Mouse (Mus musculus) stomach, embryonic 16.5 days (tissue): ENCODE results near the gene Adam6a. TPM values are rescaled to one million over a fixed set of nuclear protein-coding genes. Genes with fewer than 3 reads are reported as not detected.
"Not testable (repeated sequence)": the region's sequence is repeated elsewhere in the genome, so short reads cannot be mapped to it uniquely, and the experiment has no call there.

Source experiments
- ATAC-seq: fragments of 200-750 bp; cut with Nextera tagmentation; 2 replicates; pipeline ENCODE4 v1.8.0; 2017; ENCODE audit warnings: moderate number of reproducible peaks, moderate TSS enrichment; ENCODE audit not compliant: insufficient read depth, low FRiP score
- H3K27ac ChIP-seq: fragments of 300-500 bp; sonication (generic); 2 replicates; pipeline ENCODE4 v1.5.1; 2014; ENCODE audit warnings: low read length
- H3K27me3 ChIP-seq: fragments of 300-500 bp; sonication (generic); 2 replicates; pipeline ENCODE4 v1.6.1; 2014; ENCODE audit warnings: low read length, control low read depth, mixed read lengths; ENCODE audit not compliant: control insufficient read depth, insufficient read depth
- H3K36me3 ChIP-seq: fragments of 300-500 bp; sonication (generic); 2 replicates; pipeline ENCODE4 v1.6.1; 2014; ENCODE audit warnings: low read length; ENCODE audit not compliant: control insufficient read depth, insufficient read depth
- H3K4me1 ChIP-seq: fragments of 300-500 bp; sonication (generic); 2 replicates; pipeline ENCODE4 v1.6.1; 2014; ENCODE audit warnings: low read length, control low read depth, mixed read lengths; ENCODE audit not compliant: control insufficient read depth, insufficient read depth
- H3K4me2 ChIP-seq: fragments of 300-500 bp; sonication (generic); 2 replicates; pipeline ENCODE4 v1.6.1; 2014; ENCODE audit warnings: low read depth, low read length, mixed read lengths
- H3K4me3 ChIP-seq: fragments of 300-500 bp; sonication (generic); replicated peaks from 2 replicates; pipeline ENCODE4 v1.5.1; 2014; ENCODE audit warnings: mild to moderate bottlenecking, low read length
- H3K9ac ChIP-seq: fragments of 300-500 bp; sonication (generic); 2 replicates; pipeline ENCODE4 v1.6.1; 2014; ENCODE audit warnings: low read length
- H3K9me3 ChIP-seq: fragments of 300-500 bp; sonication (generic); replicated peaks from 2 replicates; pipeline ENCODE4 v1.6.1; 2016; ENCODE audit warnings: low read length, control low read depth; ENCODE audit not compliant: control insufficient read depth
- WGBS: fragments of 180-500 bp; shearing (Covaris S2); extraction: QIAGEN DNeasy Blood & Tissue Kit; methylation state at CpG from one replicate; pipeline ENCODE4 v1.1.7; 2014; 5-methylcytosine and 5-hydroxymethylcytosine counted together
- polyA plus RNA-seq: library from polyadenylated mRNA; unstranded; fragments of >200 nt; fragmentation: Nextera tagmentation; extraction: Ambion mirVana; gene quantifications from 2 replicates; pipeline ENCODE4 v1.2.1, GENCODE M21; 2015

Gene Adam6a
- polyA plus RNA-seq: not detected in 2 replicates

DNA sequence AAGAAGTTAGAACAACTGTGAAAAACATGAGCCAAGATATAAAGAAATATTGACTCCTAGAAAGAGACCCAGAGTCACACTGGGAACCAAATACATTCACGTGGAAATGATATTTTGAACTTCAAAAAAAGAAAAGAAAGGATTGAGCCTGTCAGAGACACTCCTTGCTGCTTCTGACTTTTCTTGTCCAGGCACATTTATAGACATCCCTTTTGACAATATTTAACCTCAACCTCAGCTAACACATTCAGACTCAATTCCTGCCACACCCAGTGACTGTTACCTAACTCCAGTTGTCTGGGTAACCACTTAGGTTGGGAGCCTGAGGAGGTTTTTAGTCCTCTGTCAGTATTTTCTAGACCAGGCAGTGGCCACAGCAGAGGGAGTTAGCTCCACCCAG lies at the start of gene Adam6a:
TSS of gene Adam6a (plus strand) at position 301 of the 400 bp plus-strand sequence.
- not testable (repeated sequence) for ATAC-seq, H3K4me2 ChIP-seq, H3K36me3 ChIP-seq, H3K27me3 ChIP-seq, H3K9me3 ChIP-seq, H3K4me1 ChIP-seq, H3K4me3 ChIP-seq, H3K9ac ChIP-seq, H3K27ac ChIP-seq
- WGBS: no CpG with 5 or more reads among the region's 1 CpGs

DNA sequence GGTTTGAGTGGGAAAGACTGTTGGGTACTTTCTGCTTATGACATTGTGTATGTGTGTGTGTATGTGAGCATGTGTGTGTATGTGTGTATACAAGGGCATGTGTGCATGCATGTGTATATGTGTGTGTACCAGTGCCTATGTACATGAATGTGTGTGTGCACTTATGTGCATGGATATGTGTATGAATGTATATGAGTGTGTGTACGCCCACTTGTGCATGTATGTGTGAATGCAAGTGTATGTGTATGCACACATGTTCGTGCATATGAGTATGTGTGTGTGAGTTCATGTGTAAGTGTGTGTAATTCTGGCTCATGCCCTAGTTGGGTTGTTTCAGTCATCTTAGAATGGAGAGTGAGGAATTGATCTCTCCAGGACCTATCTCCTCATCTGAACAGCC lies 17.8 kb upstream of the Adam6a start:
- no peak overlapping the region for H3K4me2 ChIP-seq
- no peak overlapping the region for H3K27ac ChIP-seq
- no peak overlapping the region for H3K4me3 ChIP-seq
- H3K4me1 ChIP-seq: no peaks in the 10 kb centered on the region
- no peak for ATAC-seq
- no peaks in the 10 kb centered on the region for H3K27me3 ChIP-seq
- H3K9ac ChIP-seq: no peak overlapping the region
- no peaks in the 10 kb centered on the region for H3K36me3 ChIP-seq
- WGBS: 76% methylated on average over 2 of the region's 2 CpGs
- no peaks in the 10 kb centered on the region for H3K9me3 ChIP-seq

DNA sequence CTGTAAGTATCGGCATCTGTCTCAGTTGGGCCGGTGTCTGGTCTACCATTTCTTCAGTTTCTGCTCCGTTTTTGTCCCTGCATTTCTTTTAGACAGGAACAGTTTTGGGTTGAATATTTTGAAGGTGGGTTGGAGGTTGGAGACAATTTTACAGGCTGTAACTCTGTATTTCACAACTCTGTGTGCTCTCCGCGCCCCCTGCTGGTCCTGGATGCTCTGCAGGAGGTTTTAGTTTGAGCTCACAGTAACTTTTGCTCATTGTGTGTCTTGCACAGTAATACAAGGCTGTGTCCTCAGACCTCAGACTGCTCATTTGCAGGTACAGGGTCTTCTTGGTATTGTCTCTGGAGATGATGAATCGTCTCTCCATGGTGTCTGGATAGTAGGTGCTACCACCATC lies 34.5 kb downstream of the Adam6a start:
- no peak overlapping the region for H3K4me3 ChIP-seq
- no peaks in the 10 kb centered on the region for H3K9me3 ChIP-seq
- no peak overlapping the region for H3K4me2 ChIP-seq
- no peak overlapping the region for H3K27ac ChIP-seq
- H3K27me3 ChIP-seq: no peaks in the 10 kb centered on the region
- H3K36me3 ChIP-seq: no peaks in the 10 kb centered on the region
- no peak overlapping the region for H3K9ac ChIP-seq
- 50% methylated on average over 6 of the region's 6 CpGs for WGBS
- H3K4me1 ChIP-seq: no peaks in the 10 kb centered on the region
- ATAC-seq: no peak

DNA sequence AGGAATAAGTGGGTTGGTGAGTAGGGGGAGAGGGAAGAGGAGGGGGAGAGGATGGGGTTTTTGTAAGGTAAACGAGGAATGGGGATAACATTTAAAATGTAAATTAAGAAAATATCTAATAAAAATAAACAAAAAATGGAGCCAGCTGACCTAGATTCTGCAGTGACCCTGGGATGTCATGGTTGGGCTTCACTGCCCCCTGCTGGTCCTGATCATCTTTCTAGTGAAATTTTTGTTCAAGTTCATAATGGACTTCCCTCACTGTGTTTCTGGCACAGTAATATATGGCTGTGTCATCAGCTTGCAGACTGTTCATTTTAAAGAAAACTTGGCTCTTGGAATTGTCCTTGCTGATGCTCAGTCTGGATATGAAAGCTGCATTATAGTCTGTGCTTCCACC lies 44.3 kb downstream of the Adam6a start:
- ATAC-seq: no peak

More for the DNA sequence above, 44.3 kb downstream of the Adam6a start:
- 41% methylated on average over 1 of the region's 1 CpGs for WGBS
- H3K4me2 ChIP-seq: no peak overlapping the region
- no peak overlapping the region for H3K27ac ChIP-seq
- H3K27me3 ChIP-seq: no peaks in the 10 kb centered on the region
- H3K4me1 ChIP-seq: no peaks in the 10 kb centered on the region
- H3K9ac ChIP-seq: no peak overlapping the region
- H3K4me3 ChIP-seq: no peak overlapping the region
- H3K9me3 ChIP-seq: no peaks in the 10 kb centered on the region
- no peaks in the 10 kb centered on the region for H3K36me3 ChIP-seq

Other genes with a start within 250 kb of the Adam6a start
- not detected in 2 replicates for gene Adam6b, start 54.4 kb upstream of the Adam6a start, polyA plus RNA-seq